Mouse (Mus musculus) small intestine, adult 2 months (tissue): ENCODE measurements around the gene Supt16.

Source experiments
- CTCF ChIP-seq: fragments of 200-500 bp; IDR thresholded peaks from 2 replicates; pipeline ENCODE4 v1.5.1; 2012; ENCODE audit warnings: low read depth, mild to moderate bottlenecking, control low read depth, inconsistent platforms, low read length, moderate library complexity, mixed read lengths; ENCODE audit not compliant: insufficient replicate concordance, insufficient read length; ENCODE audit errors: extremely low read depth
- POLR2A ChIP-seq: fragments of 200-500 bp; IDR thresholded peaks from 2 replicates; pipeline ENCODE4 v1.6.1; 2012; ENCODE audit warnings: low read depth, mild to moderate bottlenecking, control low read depth, inconsistent platforms, low read length, moderate library complexity

DNA sequence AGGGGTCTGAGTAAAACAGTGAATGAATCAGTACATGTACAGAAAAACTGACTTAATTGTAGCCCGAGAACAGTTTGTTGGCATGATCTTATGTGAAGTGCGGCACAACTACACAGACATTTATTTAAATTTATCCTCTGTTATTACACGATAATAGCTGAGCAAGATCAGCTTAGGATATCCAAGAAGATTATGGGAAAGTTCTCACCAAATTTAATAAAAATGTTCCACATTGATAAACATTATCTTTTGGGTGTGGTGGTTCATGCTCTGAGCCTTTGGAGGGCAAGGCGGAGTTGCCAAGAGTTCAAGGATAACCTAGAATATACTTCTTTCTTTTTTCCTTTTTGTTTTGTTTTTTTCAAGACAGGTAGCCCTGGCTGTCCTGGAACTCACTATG lies 2.2 kb upstream of the Supt16 start:
- TF ChIP-seq CTCF, result no peak
- TF ChIP-seq POLR2A, result no peak
